Mouse (Mus musculus) limb, embryonic 15.5 days (tissue): ENCODE measurements at regions not wholly inside any gene's neighbourhood (a gene's known extent, or its start where the extent isn't known, plus 50 kb on each side); places are given as distances from the start of the nearest gene placed in this dataset.

Experiments
- ATAC-seq: fragments of 200-750 bp; cut with Nextera tagmentation; 2 replicates; pipeline ENCODE4 v1.8.0; 2017; ENCODE audit warnings: low read depth, moderate TSS enrichment; ENCODE audit not compliant: insufficient number of reproducible peaks, low FRiP score, low TSS enrichment
- H3K27ac ChIP-seq: fragments of 300-500 bp; sonication (generic); 2 replicates; pipeline ENCODE4 v1.5.1; 2015; ENCODE audit warnings: moderate library complexity, mild to moderate bottlenecking, inconsistent platforms
- H3K27me3 ChIP-seq: fragments of 300-500 bp; sonication (generic); 2 replicates; pipeline ENCODE4 v1.6.1; 2015; ENCODE audit warnings: inconsistent platforms
- H3K36me3 ChIP-seq: fragments of 300-500 bp; sonication (generic); 2 replicates; pipeline ENCODE4 v1.6.1; 2015; ENCODE audit warnings: inconsistent platforms
- H3K4me1 ChIP-seq: fragments of 300-500 bp; sonication (generic); 2 replicates; pipeline ENCODE4 v1.6.1; 2015; ENCODE audit warnings: inconsistent platforms
- H3K4me2 ChIP-seq: fragments of 300-500 bp; sonication (generic); 2 replicates; pipeline ENCODE4 v1.6.1; 2015; ENCODE audit warnings: mild to moderate bottlenecking, inconsistent platforms
- H3K4me3 ChIP-seq: fragments of 300-500 bp; sonication (generic); 2 replicates; pipeline ENCODE4 v1.5.1; 2015; ENCODE audit warnings: mild to moderate bottlenecking, inconsistent platforms
- H3K9ac ChIP-seq: fragments of 300-500 bp; sonication (generic); 2 replicates; pipeline ENCODE4 v1.6.1; 2015; ENCODE audit warnings: inconsistent platforms
- H3K9me3 ChIP-seq: fragments of 300-500 bp; sonication (generic); 2 replicates; pipeline ENCODE4 v1.6.1; 2016; ENCODE audit warnings: inconsistent platforms
- WGBS: fragments of 180-500 bp; shearing (Covaris S2); methylation state at CpG from one replicate; pipeline ENCODE4 v1.1.7; 2015; 5-methylcytosine and 5-hydroxymethylcytosine counted together

- H3K27me3 ChIP-seq: no peaks in the 10 kb centered on the region
- H3K36me3 ChIP-seq: no peaks in the 10 kb centered on the region
- H3K9ac ChIP-seq: no peak overlapping the region
- H3K4me1 ChIP-seq: no peaks in the 10 kb centered on the region
- 76% methylated on average over 2 of the region's 2 CpGs for WGBS
- no peak overlapping the region for H3K27ac ChIP-seq
- no peaks in the 10 kb centered on the region for H3K9me3 ChIP-seq
- no peak overlapping the region for H3K4me2 ChIP-seq
- ATAC-seq: no peak
- H3K4me3 ChIP-seq: no peak overlapping the region
Observed at GRCm38 (mm10) chr2:133252131-133252530, 299.8 kb upstream of the Bmp2 start.

GRCm38 (mm10) chr2:133274424-133274823 lies 277.5 kb upstream of the Bmp2 start:
- no peak overlapping the region for H3K27ac ChIP-seq
- H3K4me1 ChIP-seq: no peaks in the 10 kb centered on the region
- H3K9ac ChIP-seq: no peak overlapping the region
- H3K9me3 ChIP-seq: no peaks in the 10 kb centered on the region
- no peak overlapping the region for H3K4me2 ChIP-seq
- no peaks in the 10 kb centered on the region for H3K36me3 ChIP-seq
- no peaks in the 10 kb centered on the region for H3K27me3 ChIP-seq
- ATAC-seq: no peak
- WGBS: 31% methylated on average over 4 of the region's 4 CpGs
- no peak overlapping the region for H3K4me3 ChIP-seq

GRCm38 (mm10) chr2:133278546-133278945 lies 273.4 kb upstream of the Bmp2 start:
- H3K9me3 ChIP-seq: no peaks in the 10 kb centered on the region
- H3K27me3 ChIP-seq: no peaks in the 10 kb centered on the region
- no peak overlapping the region for H3K27ac ChIP-seq
- no peaks in the 10 kb centered on the region for H3K36me3 ChIP-seq
- H3K4me3 ChIP-seq: no peak overlapping the region
- no peak for ATAC-seq
- WGBS: 60% methylated on average over 4 of the region's 4 CpGs
- H3K4me1 ChIP-seq: no peaks in the 10 kb centered on the region
- no peak overlapping the region for H3K9ac ChIP-seq
- H3K4me2 ChIP-seq: no peak overlapping the region

DNA sequence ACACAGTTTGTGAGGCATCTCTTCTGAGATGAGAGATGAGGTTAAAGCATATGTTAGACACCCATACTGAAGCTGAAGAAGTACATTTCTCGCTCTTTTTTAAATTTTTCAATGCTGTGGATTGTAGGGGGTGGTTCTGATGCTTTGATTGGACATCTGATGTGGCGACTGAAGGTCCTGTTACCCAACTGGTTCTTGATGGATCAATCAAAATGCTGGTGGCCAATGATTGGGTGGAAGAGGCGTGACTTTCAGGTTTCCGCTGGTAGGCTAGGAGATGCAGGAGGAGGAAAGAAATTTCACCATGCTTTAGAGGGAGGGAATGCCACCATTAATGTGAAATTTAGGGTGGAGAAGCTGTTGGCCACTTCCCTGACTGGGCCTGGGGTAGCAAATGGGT lies 272.7 kb upstream of the Bmp2 start:
- H3K4me2 ChIP-seq: no peak overlapping the region
- no peaks in the 10 kb centered on the region for H3K27me3 ChIP-seq
- H3K9me3 ChIP-seq: no peaks in the 10 kb centered on the region
- no peak for ATAC-seq
- H3K4me1 ChIP-seq: no peaks in the 10 kb centered on the region
- no peaks in the 10 kb centered on the region for H3K36me3 ChIP-seq
- no peak overlapping the region for H3K27ac ChIP-seq
- no peak overlapping the region for H3K4me3 ChIP-seq
- WGBS: 89% methylated on average over 4 of the region's 4 CpGs
- H3K9ac ChIP-seq: no peak overlapping the region

DNA sequence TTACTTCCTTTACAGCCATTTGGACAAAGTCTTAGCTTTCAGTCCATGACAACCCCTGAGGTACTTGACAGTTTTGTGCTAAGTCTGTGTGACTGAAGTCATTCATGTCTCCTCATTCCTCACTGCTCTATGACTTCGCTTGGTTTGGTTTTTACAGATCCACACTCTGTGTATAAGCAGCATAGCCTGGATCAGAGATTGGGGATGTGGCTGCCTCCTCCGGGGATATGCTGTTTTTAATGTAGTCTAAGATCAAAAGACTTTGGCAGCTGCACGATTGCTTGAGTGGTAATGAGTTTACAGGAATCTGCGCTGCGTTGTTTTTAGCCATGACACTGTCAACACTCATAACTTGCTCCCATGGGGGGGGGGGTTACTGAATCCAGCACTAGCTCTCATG lies 269.3 kb upstream of the Bmp2 start:
- no peak for ATAC-seq
- Histone ChIP-seq H3K4me1 (no peaks in the 10 kb centered on the region), H3K36me3 (no peaks in the 10 kb centered on the region), H3K4me3 (no peak overlapping the region), H3K27ac (no peak overlapping the region), H3K9ac (no peak overlapping the region), H3K9me3 (no peaks in the 10 kb centered on the region), H3K4me2 (no peak overlapping the region), H3K27me3 (no peaks in the 10 kb centered on the region)
- 36% methylated on average over 5 of the region's 5 CpGs for WGBS

DNA sequence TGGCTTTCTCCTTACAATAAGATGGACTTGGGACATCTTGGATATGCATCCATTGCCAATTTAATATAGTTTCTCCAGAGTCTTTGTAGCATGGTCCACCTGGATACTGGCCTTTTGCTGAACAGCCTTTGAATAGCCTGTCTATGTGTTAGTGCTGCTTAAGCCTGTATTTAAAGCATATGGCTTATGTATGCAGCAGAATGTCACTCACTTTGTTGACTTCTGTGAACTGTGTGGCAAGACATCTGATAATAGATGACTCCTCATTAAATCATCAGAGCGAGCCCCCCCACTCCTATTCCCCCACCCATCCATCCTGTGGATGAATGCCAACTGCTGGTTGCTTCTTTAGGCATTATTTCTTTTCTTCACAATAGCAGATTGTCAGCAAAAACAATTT lies 268.2 kb upstream of the Bmp2 start:
- Histone ChIP-seq H3K27me3 (no peaks in the 10 kb centered on the region), H3K9ac (no peak overlapping the region), H3K9me3 (no peaks in the 10 kb centered on the region), H3K4me3 (no peak overlapping the region), H3K36me3 (no peaks in the 10 kb centered on the region), H3K4me1 (no peaks in the 10 kb centered on the region), H3K4me2 (no peak overlapping the region), H3K27ac (no peak overlapping the region)
- no peak for ATAC-seq
- 45% methylated on average over 1 of the region's 1 CpGs for WGBS

- no peak for ATAC-seq
- 53% methylated on average over 7 of the region's 7 CpGs for WGBS
Observed at GRCm38 (mm10) chr2:133294136-133294535, 257.8 kb upstream of the Bmp2 start.

GRCm38 (mm10) chr2:133305936-133306335 lies 246.0 kb upstream of the Bmp2 start:
- no peak overlapping the region for H3K27ac ChIP-seq
- H3K9ac ChIP-seq: no peak overlapping the region
- no peak overlapping the region for H3K4me2 ChIP-seq
- H3K4me3 ChIP-seq: no peak overlapping the region
- H3K27me3 ChIP-seq: no peaks in the 10 kb centered on the region
- no peaks in the 10 kb centered on the region for H3K4me1 ChIP-seq
- WGBS: 60% methylated on average over 3 of the region's 3 CpGs
- H3K9me3 ChIP-seq: no peaks in the 10 kb centered on the region
- no peaks in the 10 kb centered on the region for H3K36me3 ChIP-seq
- ATAC-seq: no peak

More at GRCm38 (mm10) chr2:133294136-133294535, 257.8 kb upstream of the Bmp2 start:
- Histone ChIP-seq H3K4me2 (no peak overlapping the region), H3K27ac (no peak overlapping the region), H3K9me3 (no peaks in the 10 kb centered on the region), H3K36me3 (no peaks in the 10 kb centered on the region), H3K9ac (no peak overlapping the region), H3K4me3 (no peak overlapping the region), H3K27me3 (no peaks in the 10 kb centered on the region), H3K4me1 (no peaks in the 10 kb centered on the region)

DNA sequence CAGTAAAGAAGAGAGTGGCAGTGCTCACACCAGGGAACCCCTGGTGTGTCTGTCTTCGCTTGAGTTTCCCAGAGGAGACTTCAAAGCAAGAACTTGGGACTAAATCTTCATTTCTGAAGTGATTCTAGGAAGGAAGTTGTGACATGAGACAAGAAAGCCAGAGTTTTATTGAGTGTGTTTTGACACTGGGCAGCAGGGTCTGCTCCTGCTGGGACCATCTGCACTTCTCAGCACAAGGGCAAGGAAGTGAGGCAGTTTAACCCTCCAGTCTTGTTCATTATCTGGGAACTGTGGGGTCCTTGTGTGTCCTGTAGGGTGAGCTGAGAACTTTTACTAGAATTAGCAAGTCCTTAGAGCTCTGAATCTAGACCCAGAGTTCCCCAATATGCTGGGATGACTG lies 241.0 kb upstream of the Bmp2 start:
- 26% methylated on average over 1 of the region's 1 CpGs for WGBS
- Histone ChIP-seq H3K4me3 (no peak overlapping the region), H3K36me3 (no peaks in the 10 kb centered on the region), H3K9ac (no peak overlapping the region), H3K4me2 (no peak overlapping the region), H3K27me3 (no peaks in the 10 kb centered on the region), H3K9me3 (no peaks in the 10 kb centered on the region), H3K27ac (no peak overlapping the region), H3K4me1 (no peaks in the 10 kb centered on the region)
- ATAC-seq: no peak

- no peak for ATAC-seq
- Histone ChIP-seq H3K27me3 (no peaks in the 10 kb centered on the region), H3K4me1 (no peaks in the 10 kb centered on the region), H3K27ac (no peak overlapping the region), H3K9me3 (no peaks in the 10 kb centered on the region), H3K4me2 (no peak overlapping the region), H3K9ac (no peak overlapping the region), H3K4me3 (no peak overlapping the region), H3K36me3 (no peaks in the 10 kb centered on the region)
- 70% methylated on average over 6 of the region's 6 CpGs for WGBS
Observed at GRCm38 (mm10) chr2:133326290-133327050, 225.5 kb upstream of the Bmp2 start.

- H3K4me2 ChIP-seq: no peak overlapping the region
- no peak for ATAC-seq
- H3K27me3 ChIP-seq: no peaks in the 10 kb centered on the region
- no peak overlapping the region for H3K4me3 ChIP-seq
- H3K9me3 ChIP-seq: no peaks in the 10 kb centered on the region
- H3K4me1 ChIP-seq: no peaks in the 10 kb centered on the region
- 60% methylated on average over 2 of the region's 2 CpGs for WGBS
- H3K27ac ChIP-seq: no peak overlapping the region
- no peak overlapping the region for H3K9ac ChIP-seq
- no peaks in the 10 kb centered on the region for H3K36me3 ChIP-seq
Observed at GRCm38 (mm10) chr2:133327653-133328052, 224.3 kb upstream of the Bmp2 start.

GRCm38 (mm10) chr2:133336177-133336901 lies 215.6 kb upstream of the Bmp2 start:
- Histone ChIP-seq H3K27ac (no peak overlapping the region), H3K9me3 (no peaks in the 10 kb centered on the region), H3K4me3 (no peak overlapping the region), H3K27me3 (no peaks in the 10 kb centered on the region), H3K36me3 (no peaks in the 10 kb centered on the region), H3K9ac (no peak overlapping the region), H3K4me1 (no peaks in the 10 kb centered on the region), H3K4me2 (no peak overlapping the region)
- no peak for ATAC-seq
- 71% methylated on average over 9 of the region's 9 CpGs for WGBS
